Mouse (Mus musculus) lung, postnatal 0 days (tissue): ENCODE data around the gene Ppy.
A peak's percentile ranks its signal among the peaks of the same experiment; 100 is the strongest.

ENCODE experiments used
- CTCF ChIP-seq: IDR thresholded peaks from 2 replicates; pipeline ENCODE4 v1.5.1; 2016; ENCODE audit warnings: antibody characterized with exemption, mild to moderate bottlenecking
- EP300 ChIP-seq: IDR thresholded peaks from 2 replicates; pipeline ENCODE4 v1.6.1; 2016; ENCODE audit warnings: antibody characterized with exemption, mild to moderate bottlenecking, control low read depth

GRCm38 (mm10) chr11:102068969-102069368, 32.1 kb downstream of the Ppy start:
- TF ChIP-seq CTCF (peak; percentile 63), EP300 (no peak)
